Mouse (Mus musculus) heart, postnatal 0 days (tissue): ENCODE data around the gene Stk38l.
"Not testable (repeated sequence)": the region's sequence is repeated elsewhere in the genome, so short reads cannot be mapped to it uniquely, and the experiment has no call there.

Source experiments
- CTCF ChIP-seq: IDR thresholded peaks from 2 replicates; pipeline ENCODE4 v1.5.1; 2016; ENCODE audit warnings: antibody characterized with exemption, control low read depth, low read depth
- EP300 ChIP-seq: IDR thresholded peaks from 2 replicates; pipeline ENCODE4 v1.6.1; 2016; ENCODE audit warnings: antibody characterized with exemption, low read depth

DNA sequence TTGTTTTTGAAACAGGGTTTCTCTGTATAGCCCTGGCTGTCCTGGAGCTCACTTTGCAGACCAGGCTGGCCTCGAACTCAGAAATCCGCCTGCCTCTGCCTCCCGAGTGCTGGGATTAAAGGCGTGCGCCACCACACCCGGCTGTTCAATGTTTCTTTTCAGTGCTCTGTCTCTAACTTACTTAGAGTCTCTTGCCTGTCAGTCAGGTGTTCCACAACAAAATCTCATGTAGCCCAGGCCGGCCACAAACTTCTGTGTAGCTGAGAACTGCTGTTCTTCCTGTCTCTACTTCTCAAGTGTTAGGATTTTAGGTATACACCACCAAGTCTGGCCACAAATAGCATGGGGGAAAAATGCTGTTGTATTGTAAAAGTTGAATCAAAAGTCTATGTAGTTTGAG is 19.5 kb downstream of the Stk38l start:
- not testable (repeated sequence) for TF ChIP-seq CTCF, EP300
